Mouse (Mus musculus): ENCODE results near the gene Dyrk1a. TPM values are rescaled to one million over a fixed set of nuclear protein-coding genes. Genes with fewer than 3 reads are reported as not detected.

Gene Dyrk1a
- polyA plus RNA-seq, 1 experiment from 2014 or later: 7.7 TPM

- Histone ChIP-seq H3K9me3 (ENCODE audit: low read length) (no peaks in the 10 kb centered on the region), H3K27ac (ENCODE audit: low read length) (no peak overlapping the region), H3K4me2 (replicated peaks; ENCODE audit: low read depth, low read length) (no peak overlapping the region), H3K4me1 (ENCODE audit: insufficient read depth, low read depth, low read length) (peaks cover 15% of the 10 kb centered on the region), H3K27me3 (replicated peaks; ENCODE audit: insufficient read depth, low read length) (no peaks in the 10 kb centered on the region), H3K36me3 (ENCODE audit: insufficient read depth, low read length) (no peaks in the 10 kb centered on the region), H3K9ac (replicated peaks; ENCODE audit: low read depth) (no peak overlapping the region), H3K4me3 (ENCODE audit: low read depth, low read length) (no peak overlapping the region)
- TF ChIP-seq CTCF (IDR thresholded peaks at IDR 0.05) (0 out of 2 replicates have a peak, but pooled peaks have one; percentile 11), EP300 (IDR thresholded peaks at IDR 0.05) (no peak)
- ATAC-seq: no peak
- DNase-seq (ENCODE audit: low spot score): peak; percentile 19
- WGBS: 59% methylated on average over 5 of the region's 5 CpGs
Measured at GRCm38 (mm10) chr16:94647153-94647552, 77.3 kb downstream of the Dyrk1a start.

- no peak overlapping the region for H3K9ac ChIP-seq (replicated peaks; ENCODE audit: low read depth)
- peaks cover 15% of the 10 kb centered on the region for H3K4me1 ChIP-seq (ENCODE audit: insufficient read depth, low read depth, low read length)
- H3K4me3 ChIP-seq (ENCODE audit: low read depth, low read length): no peak overlapping the region
- no peaks in the 10 kb centered on the region for H3K36me3 ChIP-seq (ENCODE audit: insufficient read depth, low read length)
- H3K4me2 ChIP-seq (replicated peaks; ENCODE audit: low read depth, low read length): no peak overlapping the region
- 67% methylated on average over 2 of the region's 2 CpGs for WGBS
- no peak for DNase-seq (ENCODE audit: low spot score)
- no peaks in the 10 kb centered on the region for H3K9me3 ChIP-seq (ENCODE audit: low read length)
- no peak overlapping the region for H3K27ac ChIP-seq (ENCODE audit: low read length)
- H3K27me3 ChIP-seq (replicated peaks; ENCODE audit: insufficient read depth, low read length): no peaks in the 10 kb centered on the region
- peak; percentile 17; the same call in 1 of the 2 replicates for ATAC-seq
- TF ChIP-seq CTCF (IDR thresholded peaks at IDR 0.05) (no peak), EP300 (IDR thresholded peaks at IDR 0.05) (no peak)
Measured at GRCm38 (mm10) chr16:94647925-94648324, 78.1 kb downstream of the Dyrk1a start.

DNA sequence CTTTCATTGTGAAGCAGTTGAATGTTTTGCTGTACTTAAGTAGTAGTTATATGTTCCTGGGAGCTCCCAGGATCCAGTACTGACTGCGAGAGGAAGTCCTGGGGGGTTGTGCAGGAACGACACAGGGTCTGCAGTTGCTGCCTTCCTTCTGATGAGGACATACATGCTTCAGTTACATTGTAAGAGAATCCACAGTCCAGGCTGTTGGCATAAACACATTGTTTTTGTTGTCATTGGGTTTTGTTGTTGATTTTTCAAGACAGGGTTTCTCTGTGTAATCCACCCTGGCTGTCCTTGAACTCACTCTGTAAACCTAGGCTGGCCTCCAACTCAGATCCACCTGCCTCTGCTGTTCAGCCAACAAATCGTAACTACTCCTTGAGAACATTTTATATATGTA lies 80.1 kb downstream of the Dyrk1a start:
- H3K4me3 ChIP-seq (ENCODE audit: low read depth, low read length): no peak overlapping the region
- H3K27ac ChIP-seq (ENCODE audit: low read length): no peak overlapping the region
- TF ChIP-seq CTCF (IDR thresholded peaks at IDR 0.05) (no peak), EP300 (IDR thresholded peaks at IDR 0.05) (no peak)
- ATAC-seq (no peak), DNase-seq (ENCODE audit: low spot score) (no peak)
- H3K9ac ChIP-seq (replicated peaks; ENCODE audit: low read depth): no peak overlapping the region
- no peaks in the 10 kb centered on the region for H3K9me3 ChIP-seq (ENCODE audit: low read length)
- 68% methylated on average over 3 of the region's 3 CpGs for WGBS
- H3K4me2 ChIP-seq (replicated peaks; ENCODE audit: low read depth, low read length): no peak overlapping the region
- H3K27me3 ChIP-seq (replicated peaks; ENCODE audit: insufficient read depth, low read length): no peaks in the 10 kb centered on the region
- H3K4me1 ChIP-seq (ENCODE audit: insufficient read depth, low read depth, low read length): peaks cover 15% of the 10 kb centered on the region
- no peaks in the 10 kb centered on the region for H3K36me3 ChIP-seq (ENCODE audit: insufficient read depth, low read length)

- Histone ChIP-seq H3K27ac (ENCODE audit: low read length) (no peak overlapping the region), H3K9me3 (ENCODE audit: low read length) (no peaks in the 10 kb centered on the region), H3K4me3 (ENCODE audit: low read depth, low read length) (no peak overlapping the region), H3K36me3 (ENCODE audit: insufficient read depth, low read length) (no peaks in the 10 kb centered on the region), H3K4me2 (replicated peaks; ENCODE audit: low read depth, low read length) (no peak overlapping the region), H3K4me1 (ENCODE audit: insufficient read depth, low read depth, low read length) (peaks cover 7% of the 10 kb centered on the region), H3K27me3 (replicated peaks; ENCODE audit: insufficient read depth, low read length) (no peaks in the 10 kb centered on the region), H3K9ac (replicated peaks; ENCODE audit: low read depth) (no peak overlapping the region)
- peak; percentile 65 for TF ChIP-seq EP300 (IDR thresholded peaks at IDR 0.05)
- no peak for TF ChIP-seq CTCF (IDR thresholded peaks at IDR 0.05)
- 42% methylated on average over 4 of the region's 4 CpGs for WGBS
- ATAC-seq (peak; percentile 89), DNase-seq (ENCODE audit: low spot score) (peak; percentile 78)
Measured at GRCm38 (mm10) chr16:94652091-94652713, 82.4 kb downstream of the Dyrk1a start.

DNA sequence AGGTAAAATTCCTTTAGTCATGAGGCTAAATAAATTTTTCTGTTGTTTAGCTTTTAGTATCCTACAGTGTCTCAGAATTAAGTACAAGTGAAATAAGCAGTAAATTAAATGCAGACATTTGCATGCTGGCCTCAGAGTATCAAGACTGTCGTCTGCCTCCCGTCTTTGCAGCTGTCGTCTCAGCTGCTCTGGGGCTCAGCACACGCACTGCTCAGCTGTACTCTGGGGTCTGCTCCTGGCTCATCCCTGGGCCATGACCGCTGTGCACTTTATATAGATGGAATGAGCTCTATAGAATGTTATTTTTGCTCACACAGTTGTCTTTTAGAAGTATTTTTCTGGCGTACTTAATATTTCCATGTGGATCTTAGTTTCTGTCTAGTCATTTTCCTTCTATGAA lies 85.3 kb downstream of the Dyrk1a start:
- DNase-seq (ENCODE audit: low spot score): no peak

GRCm38 (mm10) chr16:94656891-94657290 lies 87.1 kb downstream of the Dyrk1a start:
- H3K27me3 ChIP-seq (replicated peaks; ENCODE audit: insufficient read depth, low read length): no peaks in the 10 kb centered on the region
- H3K9me3 ChIP-seq (ENCODE audit: low read length): no peaks in the 10 kb centered on the region
- H3K27ac ChIP-seq (ENCODE audit: low read length): no peak overlapping the region
- no peak for TF ChIP-seq EP300 (IDR thresholded peaks at IDR 0.05)
- no peak for TF ChIP-seq CTCF (IDR thresholded peaks at IDR 0.05)
- ATAC-seq: no peak
- no peak for DNase-seq (ENCODE audit: low spot score)
- no peaks in the 10 kb centered on the region; the same call in 1 of the 2 replicates for H3K4me1 ChIP-seq (ENCODE audit: insufficient read depth, low read depth, low read length)
- no peaks in the 10 kb centered on the region for H3K36me3 ChIP-seq (ENCODE audit: insufficient read depth, low read length)
- H3K9ac ChIP-seq (replicated peaks; ENCODE audit: low read depth): no peak overlapping the region
- no peak overlapping the region for H3K4me2 ChIP-seq (replicated peaks; ENCODE audit: low read depth, low read length)
- WGBS: 75% methylated on average over 7 of the region's 7 CpGs
- no peak overlapping the region for H3K4me3 ChIP-seq (ENCODE audit: low read depth, low read length)

More for the DNA sequence above, 85.3 kb downstream of the Dyrk1a start:
- Histone ChIP-seq H3K36me3 (ENCODE audit: insufficient read depth, low read length) (no peaks in the 10 kb centered on the region), H3K4me1 (ENCODE audit: insufficient read depth, low read depth, low read length) (no peaks in the 10 kb centered on the region; the same call in none of the 2 replicates), H3K4me2 (replicated peaks; ENCODE audit: low read depth, low read length) (no peak overlapping the region), H3K27me3 (replicated peaks; ENCODE audit: insufficient read depth, low read length) (no peaks in the 10 kb centered on the region), H3K4me3 (ENCODE audit: low read depth, low read length) (no peak overlapping the region), H3K9ac (replicated peaks; ENCODE audit: low read depth) (no peak overlapping the region), H3K27ac (ENCODE audit: low read length) (no peak overlapping the region), H3K9me3 (ENCODE audit: low read length) (no peaks in the 10 kb centered on the region)
- no peak for ATAC-seq
- no peak for TF ChIP-seq CTCF (IDR thresholded peaks at IDR 0.05)
- TF ChIP-seq EP300 (IDR thresholded peaks at IDR 0.05): no peak
- WGBS: 82% methylated on average over 6 of the region's 6 CpGs

Data from lung, postnatal 0 days (tissue).